Mouse (Mus musculus) kidney, adult 2 months (tissue): ENCODE results near the gene Ccdc81.

Experiments used
- CTCF ChIP-seq: fragments of 200-500 bp; conservative IDR thresholded peaks from 2 replicates; pipeline ENCODE4 v1.5.1; 2011; ENCODE audit warnings: low read depth, mild to moderate bottlenecking, control low read depth, low read length, moderate library complexity, mixed read lengths; ENCODE audit not compliant: insufficient read depth, insufficient read length
- POLR2A ChIP-seq: fragments of 200-500 bp; IDR thresholded peaks from one replicate; pipeline ENCODE4 v1.6.1; 2011; ENCODE audit warnings: low read depth, low read length, control low read depth

DNA sequence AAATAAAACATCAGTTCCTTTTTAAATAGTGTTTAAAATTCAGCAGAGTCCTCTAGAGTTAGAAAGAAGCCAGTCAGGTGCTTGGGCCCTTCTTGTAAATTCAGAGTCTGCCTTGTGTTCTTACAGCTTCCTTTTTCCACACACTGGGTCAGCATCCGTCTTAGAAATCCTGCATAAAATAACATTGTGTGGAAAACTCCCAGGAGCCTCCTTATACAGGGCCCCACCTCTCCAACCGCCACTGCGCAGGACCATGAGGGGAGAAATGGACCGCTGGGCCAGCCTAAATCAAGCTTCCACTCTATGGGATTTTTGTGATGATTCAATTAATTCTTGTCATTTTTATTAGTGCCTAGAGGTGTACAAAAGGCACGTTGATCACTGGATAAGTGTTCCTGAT, 12.0 kb downstream of the Ccdc81 start:
- TF ChIP-seq CTCF (no peak), POLR2A (no peak)
